In the genomic region with DNA sequence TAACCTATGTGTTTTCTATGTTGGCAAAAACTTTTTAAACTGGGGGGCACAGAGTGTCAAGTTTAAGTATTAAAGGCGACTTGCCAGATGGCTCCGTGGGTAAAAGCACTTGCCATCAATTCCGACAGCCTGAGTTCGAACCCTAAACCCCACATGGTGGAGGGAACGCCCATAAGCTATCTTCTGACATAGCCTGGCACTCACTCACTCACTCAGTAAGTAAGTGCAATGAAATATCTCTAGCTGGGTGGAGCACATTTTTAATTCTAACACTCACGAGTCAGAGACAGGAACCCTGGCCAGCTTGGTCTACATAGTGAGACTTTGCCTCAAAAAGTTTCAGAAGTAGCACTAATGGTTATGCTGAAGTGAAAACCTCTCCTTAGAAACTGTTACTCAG, we compare ENCODE assay signal across 26 mouse cellular contexts. TPM values are rescaled to one million over a fixed set of nuclear protein-coding genes. Genes with fewer than 3 reads are reported as not detected.
A peak's percentile ranks its signal among the peaks of the same experiment; 100 is the strongest.
DNase-seq lines count a peak whose midpoint lies in the region; ATAC-seq and TF ChIP-seq lines count a peak whose summit lies in the region.
"Had no signal": no experiment of that assay in that cellular context is flagged by ENCODE, and none has a peak within 500 bp of the region (broad histone marks: within the 10 kb centered on the region; RNA-seq: fewer than 3 reads in every experiment).

No protein-coding gene starts in this region.

- H3K4me1 ChIP-seq in liver, embryonic 12.5 days = peaks cover 86% of the 10 kb centered on the region
- 0 out of 2 replicates have a peak, but pooled peaks cover 5% of the 10 kb centered on the region for H3K4me1 ChIP-seq in kidney, embryonic 14.5 days (ENCODE audit: control insufficient read depth, insufficient read depth, low read length)

- intact Hi-C loops in gastrocnemius, adult 2 months (cut with DNase I) = no loop called here
- intact Hi-C loops in left cerebral cortex, postnatal 10 days (cut with DNase I) = no loop called here

- no peak for DNase-seq in gastrocnemius, adult 2 months
- DNase-seq in gastrocnemius, postnatal 10 days = no peak
- peak; percentile 66 for DNase-seq in c-Kit-positive CD71-positive TER-119-positive erythroid progenitor cells, embryonic 14.5 days (ENCODE audit: low spot score)
- no peak for DNase-seq in kidney, postnatal 14 days
- no peak for DNase-seq in left cerebral cortex, postnatal 10 days (ENCODE audit: extremely low spot score in 1 of 2, low spot score in 2 of 2)
- DNase-seq: adrenal gland, postnatal 36 days; cerebellum, adult 2 months; cerebellum, postnatal 25 days; gastrocnemius, postnatal 14 days; heart, adult 11 months; heart, postnatal 36 days; kidney, adult 8-10 months; layer of hippocampus, postnatal 36 days; lung, postnatal 4 days; spleen, adult 18-20 months had no signal

- H3K27me3 ChIP-seq in liver, embryonic 12.5 days (replicated peaks) = no peaks in the 10 kb centered on the region
- H3K27me3 ChIP-seq in kidney, embryonic 14.5 days (ENCODE audit: control insufficient read depth, insufficient read depth, low read length) = no peaks in the 10 kb centered on the region
- H3K27me3 ChIP-seq: embryonic facial prominence, embryonic 12.5 days; heart, embryonic 15.5 days; hindbrain, embryonic 13.5 days; limb, embryonic 13.5 days; lung, embryonic 15.5 days had no signal

- no peak for TF ChIP-seq CTCF in gastrocnemius, adult 2 months (IDR thresholded peaks at IDR 0.05)

- peak overlapping the region; percentile 57 for H3K27ac ChIP-seq in gastrocnemius, adult 2 months
- peak overlapping the region; percentile 89 for H3K27ac ChIP-seq in liver, embryonic 12.5 days
- no peak overlapping the region for H3K27ac ChIP-seq in kidney, embryonic 14.5 days (ENCODE audit: low read depth, low read length)
- H3K27ac ChIP-seq: embryonic facial prominence, embryonic 12.5 days; heart, embryonic 15.5 days; hindbrain, embryonic 13.5 days; limb, embryonic 13.5 days; lung, embryonic 15.5 days; midbrain, embryonic 10.5 days had no signal

- H3K9me3 ChIP-seq in liver, embryonic 12.5 days (replicated peaks) = no peaks in the 10 kb centered on the region
- no peaks in the 10 kb centered on the region for H3K9me3 ChIP-seq in kidney, embryonic 14.5 days (ENCODE audit: control insufficient read depth, low read length)
- H3K9me3 ChIP-seq: embryonic facial prominence, embryonic 12.5 days; heart, embryonic 15.5 days; hindbrain, embryonic 13.5 days; limb, embryonic 13.5 days; lung, embryonic 15.5 days had no signal

- peak overlapping the region; percentile 48 for H3K4me2 ChIP-seq in liver, embryonic 12.5 days
- H3K4me2 ChIP-seq in kidney, embryonic 14.5 days (replicated peaks; ENCODE audit: low read depth, low read length) = no peak overlapping the region
- H3K4me2 ChIP-seq: embryonic facial prominence, embryonic 12.5 days; heart, embryonic 15.5 days; hindbrain, embryonic 13.5 days; limb, embryonic 13.5 days; lung, embryonic 15.5 days had no signal

- no peak overlapping the region for H3K4me3 ChIP-seq in gastrocnemius, adult 2 months
- H3K4me3 ChIP-seq in liver, embryonic 12.5 days = no peak overlapping the region
- no peak overlapping the region for H3K4me3 ChIP-seq in kidney, embryonic 14.5 days (ENCODE audit: low read length)
- H3K4me3 ChIP-seq: embryonic facial prominence, embryonic 12.5 days; heart, embryonic 15.5 days; hindbrain, embryonic 13.5 days; limb, embryonic 13.5 days; lung, embryonic 15.5 days; midbrain, embryonic 10.5 days had no signal

- peak; percentile 82 for ATAC-seq in liver, embryonic 12.5 days
- peak; percentile 76 for ATAC-seq in megakaryocyte progenitor cell, adult 5-6 weeks (replicated peaks; ENCODE audit: poor library complexity)
- no peak for ATAC-seq in kidney, embryonic 14.5 days (ENCODE audit: low FRiP score, low TSS enrichment)
- ATAC-seq: forebrain, embryonic 14.5 days had no signal

- 45% methylated on average over 6 of the region's 6 CpGs for WGBS in liver, embryonic 12.5 days (ENCODE audit: insufficient replicate concordance)
- WGBS in kidney, embryonic 14.5 days = 78% methylated on average over 6 of the region's 6 CpGs

- peak overlapping the region; percentile 59 for H3K9ac ChIP-seq in liver, embryonic 12.5 days
- no peak overlapping the region for H3K9ac ChIP-seq in kidney, embryonic 14.5 days (ENCODE audit: low read depth, low read length)
- H3K9ac ChIP-seq: embryonic facial prominence, embryonic 12.5 days; heart, embryonic 15.5 days; hindbrain, embryonic 13.5 days; limb, embryonic 13.5 days; lung, embryonic 15.5 days had no signal

- H3K36me3 ChIP-seq in liver, embryonic 12.5 days = peaks cover 38% of the 10 kb centered on the region
- no peaks in the 10 kb centered on the region for H3K36me3 ChIP-seq in kidney, embryonic 14.5 days (ENCODE audit: control insufficient read depth, insufficient read depth, low read length)
- H3K36me3 ChIP-seq: embryonic facial prominence, embryonic 12.5 days; heart, embryonic 15.5 days; hindbrain, embryonic 13.5 days; limb, embryonic 13.5 days; lung, embryonic 15.5 days had no signal

RNA-seq across cellular contexts. Expression of a gene that starts 47.3 kb away (rescaled TPM):
- under 1 TPM in 1 of 2 experiments, not detected in 1; 0.08 TPM for total RNA-seq in gastrocnemius, adult 2 months (2021)
- under 1 TPM in 1 of 2 experiments, not detected in 1; 0.18 TPM for total RNA-seq in gastrocnemius, postnatal 10 days (2021)
- 0.42 and 0.45 TPM in 2 replicates for polyA plus RNA-seq in liver, embryonic 12.5 days (2016; fragmentation: Nextera tagmentation; extraction: Ambion mirVana)
- total RNA-seq in megakaryocyte progenitor cell, adult 5-6 weeks (2015) = 0.07 and 0.34 TPM in 2 replicates
- total RNA-seq in megakaryocyte progenitor cell, adult 5-6 weeks (2017) = 0.50 and 0.61 TPM in 2 replicates
- under 1 TPM in 1 of 2 experiments, not detected in 1; 0.15 TPM for total RNA-seq in left cerebral cortex, postnatal 10 days (2021)
- 0.09 TPM in 1 of 2 replicates, not detected in the other for polyA plus RNA-seq in kidney, embryonic 14.5 days (2014; fragmentation: Nextera tagmentation; extraction: Ambion mirVana)
- total RNA-seq: layer of hippocampus, postnatal 36 days; left cerebral cortex, postnatal 14 days had no signal
- polyA plus RNA-seq: embryonic facial prominence, embryonic 12.5 days; forebrain, embryonic 14.5 days; hindbrain, embryonic 13.5 days; limb, embryonic 13.5 days; midbrain, embryonic 10.5 days had no signal

RNA-seq across cellular contexts. Expression of a gene that starts 48.0 kb away (rescaled TPM):
- total RNA-seq in gastrocnemius, adult 2 months (2021) = 100 to 1,000 TPM; 102 to 113 TPM
- total RNA-seq in gastrocnemius, postnatal 10 days (2021) = 10 to 100 TPM; 51.7 to 54.5 TPM
- 177 and 187 TPM in 2 replicates for polyA plus RNA-seq in liver, embryonic 12.5 days (2016; fragmentation: Nextera tagmentation; extraction: Ambion mirVana)
- total RNA-seq in megakaryocyte progenitor cell, adult 5-6 weeks (2015) = 42.5 and 53.5 TPM in 2 replicates
- total RNA-seq in megakaryocyte progenitor cell, adult 5-6 weeks (2017) = 49.7 and 78.9 TPM in 2 replicates
- total RNA-seq in left cerebral cortex, postnatal 10 days (2021) = 10 to 100 TPM; 28.9 to 31.9 TPM
- 52.5 and 78.5 TPM in 2 replicates for polyA plus RNA-seq in kidney, embryonic 14.5 days (2014; fragmentation: Nextera tagmentation; extraction: Ambion mirVana)
